Mouse (Mus musculus) olfactory bulb, adult 2 months (tissue): Measurements from ENCODE around the gene Fbxl16.

Experiments used
- CTCF ChIP-seq: fragments of 200-500 bp; IDR thresholded peaks from 2 replicates; pipeline ENCODE4 v1.5.1; 2012; ENCODE audit warnings: low read depth, mild to moderate bottlenecking, low read length, moderate library complexity; ENCODE audit not compliant: insufficient read depth
- POLR2A ChIP-seq: fragments of 200-500 bp; IDR thresholded peaks from 2 replicates; pipeline ENCODE4 v1.6.1; 2012; ENCODE audit warnings: mild to moderate bottlenecking, low read depth, low read length, moderate library complexity; ENCODE audit not compliant: insufficient read depth

DNA sequence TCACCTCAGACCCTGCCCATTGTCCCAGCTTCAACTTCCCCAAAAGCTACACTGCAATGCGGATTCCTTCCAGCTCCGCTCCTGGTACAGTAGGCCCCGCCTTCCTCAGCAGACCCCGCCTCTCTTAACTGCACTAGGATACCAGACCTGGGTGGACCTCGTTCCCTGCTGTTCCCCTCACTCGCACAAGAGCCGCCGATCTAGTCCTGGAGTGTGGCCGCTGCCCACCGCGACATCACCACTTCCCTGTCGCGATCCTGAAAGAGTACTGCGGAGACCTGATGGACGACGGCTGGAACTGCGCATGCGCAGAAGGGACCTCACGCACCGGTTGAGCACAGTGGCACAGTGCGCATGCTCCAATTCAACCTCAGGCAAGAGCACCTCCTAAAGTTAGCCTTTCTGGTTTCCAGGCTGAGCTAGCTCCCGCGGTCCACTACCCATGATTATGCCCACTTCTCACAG lies 23.6 kb upstream of the Fbxl16 start, which contains the start of gene Haghl:
- TF ChIP-seq CTCF (no peak), POLR2A (peak; percentile 72)
